Mouse (Mus musculus): ENCODE data around the gene Ankrd13d.

GRCm38 (mm10) chr19:4227446-4227845, 55.5 kb downstream of the Ankrd13d start:
- TF ChIP-seq MYOD1 (IDR thresholded peaks at IDR 0.05; ENCODE audit: control insufficient read depth in 1 of 3, insufficient read length in 2 of 3, low read depth in 2 of 3) (no peak), USF1 (IDR thresholded peaks at IDR 0.05; ENCODE audit: low read depth) (no peak)

Data from myocyte (in vitro differentiated cells).